Mouse (Mus musculus) olfactory bulb, adult 2 months (tissue): ENCODE results near the gene Rft1. TPM values are rescaled to one million over a fixed set of nuclear protein-coding genes. Genes with fewer than 3 reads are reported as not detected.

ENCODE experiments used
- H3K27ac ChIP-seq: fragments of 200-500 bp; 2 replicates; pipeline ENCODE4 v1.5.1; 2012; ENCODE audit warnings: low read depth, low read length; ENCODE audit not compliant: insufficient read depth
- H3K4me1 ChIP-seq: fragments of 200-500 bp; 2 replicates; pipeline ENCODE4 v1.6.1; 2012; ENCODE audit warnings: low read length; ENCODE audit not compliant: control insufficient read depth, insufficient read depth
- H3K4me3 ChIP-seq: fragments of 200-500 bp; 2 replicates; pipeline ENCODE4 v1.5.1; 2012; ENCODE audit warnings: mild to moderate bottlenecking, low read depth, low read length, moderate library complexity; ENCODE audit not compliant: insufficient read depth
- CTCF ChIP-seq: fragments of 200-500 bp; IDR thresholded peaks from 2 replicates; pipeline ENCODE4 v1.5.1; 2012; ENCODE audit warnings: low read depth, mild to moderate bottlenecking, low read length, moderate library complexity; ENCODE audit not compliant: insufficient read depth
- POLR2A ChIP-seq: fragments of 200-500 bp; IDR thresholded peaks from 2 replicates; pipeline ENCODE4 v1.6.1; 2012; ENCODE audit warnings: mild to moderate bottlenecking, low read depth, low read length, moderate library complexity; ENCODE audit not compliant: insufficient read depth
- WGBS: fragments of 180-500 bp; shearing (Covaris S2); methylation state at CpG from one replicate; pipeline ENCODE4 v1.1.7; 2018; 5-methylcytosine and 5-hydroxymethylcytosine counted together
- polyA plus RNA-seq: library from polyadenylated mRNA; stranded (reverse); fragments of >200 nt; gene quantifications from 2 replicates; pipeline ENCODE4 v1.2.4, GENCODE M21; 2012; ENCODE audit warnings: low replicate concordance; ENCODE audit not compliant: missing spikeins, insufficient read depth, insufficient read length

Gene Rft1
- polyA plus RNA-seq, 1 experiment: not detected

DNA sequence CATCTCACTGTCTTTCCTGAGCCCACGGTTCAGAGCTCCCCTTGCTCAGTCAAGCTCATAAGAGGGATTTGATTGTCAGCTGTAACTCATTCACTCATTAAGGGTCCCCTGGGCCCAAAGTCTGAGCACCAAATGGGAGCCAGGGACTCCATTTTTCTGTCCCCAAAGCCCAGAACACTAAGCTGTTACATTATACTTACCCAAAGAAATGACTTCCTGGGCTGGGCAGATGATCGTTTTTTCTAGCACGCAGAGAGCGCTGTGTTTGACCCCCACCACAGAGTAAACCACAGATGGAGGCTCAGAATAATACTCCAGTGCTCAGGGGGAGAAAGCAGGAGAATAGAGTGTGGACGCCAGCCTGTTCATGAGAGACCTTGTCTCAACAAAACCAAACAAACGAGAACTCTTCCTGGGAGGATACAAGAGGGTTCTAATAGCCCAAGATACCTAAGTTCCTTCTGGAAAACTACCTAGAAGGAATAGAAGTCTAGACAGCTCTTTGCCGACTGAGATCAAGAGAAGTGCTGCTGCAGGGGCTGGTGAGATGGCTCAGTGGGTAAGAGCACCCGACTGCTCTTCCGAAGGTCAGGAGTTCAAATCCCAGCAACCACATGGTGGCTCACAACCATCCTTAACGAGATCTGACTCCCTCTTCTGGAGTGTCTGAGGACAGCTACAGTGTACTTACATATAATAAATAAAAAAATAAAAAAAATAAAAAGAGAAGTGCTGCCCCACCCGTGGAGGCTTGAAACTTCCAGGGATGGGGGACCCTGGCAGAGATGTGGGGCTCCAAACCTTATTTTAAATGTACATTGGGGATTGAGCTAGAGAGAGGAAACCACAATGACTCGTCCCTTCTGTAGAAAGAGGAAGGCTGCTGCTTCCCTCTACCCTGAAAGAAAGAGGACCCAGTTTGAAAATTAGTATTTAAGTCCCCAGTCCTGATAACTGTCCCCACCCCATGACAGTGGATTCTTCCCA lies 27.1 kb upstream of the Rft1 start:
- H3K27ac ChIP-seq: no peak overlapping the region
- H3K4me3 ChIP-seq: no peak overlapping the region
- WGBS: 66% methylated on average over 12 of the region's 12 CpGs
- no peak for TF ChIP-seq CTCF
- no peak for TF ChIP-seq POLR2A
- H3K4me1 ChIP-seq: peaks cover 25% of the 10 kb centered on the region

GRCm38 (mm10) chr14:30628235-30628634 lies 25.9 kb upstream of the Rft1 start:
- peaks cover 25% of the 10 kb centered on the region for H3K4me1 ChIP-seq
- H3K4me3 ChIP-seq: no peak overlapping the region
- no peak overlapping the region for H3K27ac ChIP-seq
- 93% methylated on average over 5 of the region's 5 CpGs for WGBS
- TF ChIP-seq CTCF (no peak), POLR2A (no peak)

DNA sequence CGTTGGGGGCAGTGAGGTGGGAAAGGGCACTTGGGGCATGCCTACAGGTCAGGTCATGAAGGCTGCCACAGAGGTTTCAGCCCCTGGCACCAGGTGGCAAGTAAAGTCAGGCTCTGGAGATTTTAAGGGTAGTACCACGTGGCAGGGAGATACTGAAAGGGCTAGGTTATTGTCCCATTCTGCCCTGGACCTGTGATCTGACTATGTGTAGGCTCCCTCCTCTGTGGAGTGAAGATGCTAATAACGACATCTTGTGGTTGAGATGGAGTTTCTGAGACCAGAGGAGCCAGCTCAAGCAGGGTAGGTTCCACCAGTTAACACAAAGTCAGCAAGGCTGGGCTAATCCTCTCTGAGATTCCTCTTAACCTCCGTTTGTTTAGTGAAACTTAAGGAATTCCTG lies 24.3 kb upstream of the Rft1 start:
- no peak overlapping the region for H3K27ac ChIP-seq
- H3K4me3 ChIP-seq: no peak overlapping the region
- TF ChIP-seq POLR2A: no peak
- TF ChIP-seq CTCF: no peak
- H3K4me1 ChIP-seq: peaks cover 20% of the 10 kb centered on the region
- WGBS: 78% methylated on average over 4 of the region's 4 CpGs

- TF ChIP-seq CTCF (no peak), POLR2A (no peak)
Measured at GRCm38 (mm10) chr14:30630811-30631576, 23.2 kb upstream of the Rft1 start.

GRCm38 (mm10) chr14:30631834-30632233 lies 22.3 kb upstream of the Rft1 start:
- no peak overlapping the region for H3K27ac ChIP-seq
- 66% methylated on average over 2 of the region's 2 CpGs for WGBS
- peaks cover 3% of the 10 kb centered on the region for H3K4me1 ChIP-seq
- H3K4me3 ChIP-seq: no peak overlapping the region
- TF ChIP-seq CTCF: no peak
- TF ChIP-seq POLR2A: no peak

More at GRCm38 (mm10) chr14:30630811-30631576, 23.2 kb upstream of the Rft1 start:
- H3K27ac ChIP-seq: no peak overlapping the region
- peaks cover 10% of the 10 kb centered on the region for H3K4me1 ChIP-seq
- WGBS: 67% methylated on average over 5 of the region's 5 CpGs
- H3K4me3 ChIP-seq: no peak overlapping the region

DNA sequence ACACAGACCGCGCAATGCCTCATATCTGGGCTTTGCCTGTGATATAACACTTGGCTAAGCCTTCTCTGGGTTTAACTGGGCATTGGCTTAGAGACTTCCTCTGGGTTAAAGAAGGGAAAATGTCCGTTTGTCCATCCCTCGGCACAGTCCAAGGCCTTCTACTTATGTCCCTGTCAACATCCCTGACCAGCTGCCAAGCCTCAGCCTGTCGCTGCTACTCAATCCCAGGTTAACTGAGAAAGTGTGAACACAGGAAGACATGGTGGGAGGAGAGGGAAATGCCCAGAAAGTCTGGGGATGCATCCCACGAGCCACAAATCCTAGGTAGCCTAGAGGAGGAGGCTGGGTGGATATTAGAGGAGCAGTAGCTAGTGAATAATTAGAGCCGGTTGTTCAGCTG lies 20.5 kb upstream of the Rft1 start:
- Histone ChIP-seq H3K4me1 (peaks cover 3% of the 10 kb centered on the region), H3K27ac (no peak overlapping the region), H3K4me3 (no peak overlapping the region)
- no peak for TF ChIP-seq CTCF
- TF ChIP-seq POLR2A: no peak
- 85% methylated on average over 7 of the region's 7 CpGs for WGBS

DNA sequence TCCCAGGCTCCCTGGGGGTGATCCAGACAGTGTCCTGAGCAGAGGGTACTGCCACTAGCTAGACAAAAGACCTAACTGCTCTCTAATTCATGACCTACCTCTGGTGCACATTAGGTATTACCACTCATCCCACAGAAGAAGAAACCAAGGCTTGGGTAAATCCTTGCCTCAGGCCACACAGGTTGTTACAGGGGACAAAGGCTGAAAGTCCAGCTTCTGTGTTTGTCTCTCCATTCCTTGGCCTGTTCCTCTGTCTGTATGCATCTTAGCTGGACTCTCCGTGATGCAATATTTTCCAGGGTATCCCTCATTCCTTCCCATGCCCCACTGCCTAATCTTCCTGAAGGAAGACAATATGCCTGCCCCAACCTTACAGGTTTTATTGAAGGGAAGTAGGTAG lies 19.7 kb upstream of the Rft1 start:
- no peak overlapping the region for H3K4me3 ChIP-seq
- TF ChIP-seq CTCF (no peak), POLR2A (no peak)
- H3K27ac ChIP-seq: no peak overlapping the region
- 94% methylated on average over 1 of the region's 1 CpGs for WGBS
- H3K4me1 ChIP-seq: peaks cover 3% of the 10 kb centered on the region

GRCm38 (mm10) chr14:30635219-30635910 lies 18.8 kb upstream of the Rft1 start:
- no peak for TF ChIP-seq CTCF
- no peak for TF ChIP-seq POLR2A
- H3K4me1 ChIP-seq: peaks cover 3% of the 10 kb centered on the region
- no peak overlapping the region for H3K4me3 ChIP-seq
- H3K27ac ChIP-seq: no peak overlapping the region
- WGBS: 84% methylated on average over 13 of the region's 13 CpGs

DNA sequence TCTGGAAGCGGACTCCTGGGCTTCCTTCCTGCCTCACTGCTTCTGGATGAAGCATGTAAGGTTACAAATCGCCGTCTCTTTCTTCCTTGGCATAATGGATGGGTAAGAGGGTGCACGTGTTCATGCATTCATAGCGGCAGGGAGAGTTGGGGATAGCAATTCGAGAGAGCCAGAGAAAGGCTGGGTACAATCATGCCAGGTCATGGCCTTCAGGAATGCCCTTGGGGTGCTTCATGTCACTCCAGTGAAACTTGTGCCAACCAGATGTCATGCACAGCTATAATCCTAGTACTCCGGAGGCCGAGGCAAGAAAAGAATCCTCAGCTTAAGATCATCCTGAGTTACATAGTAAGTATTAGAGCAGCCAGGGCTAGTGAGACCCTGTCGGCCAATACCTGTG lies 17.7 kb upstream of the Rft1 start:
- WGBS: 81% methylated on average over 9 of the region's 9 CpGs

More for the DNA sequence above, 17.7 kb upstream of the Rft1 start:
- Histone ChIP-seq H3K27ac (no peak overlapping the region), H3K4me3 (no peak overlapping the region), H3K4me1 (no peaks in the 10 kb centered on the region)
- TF ChIP-seq CTCF: no peak
- no peak for TF ChIP-seq POLR2A
